Mouse (Mus musculus): ENCODE measurements around the gene Gm49366. TPM values are rescaled to one million over a fixed set of nuclear protein-coding genes. Genes with fewer than 3 reads are reported as not detected.
"Not testable (repeated sequence)": the region's sequence is repeated elsewhere in the genome, so short reads cannot be mapped to it uniquely, and the experiment has no call there.

The Gm49366 gene
- polyA plus RNA-seq (2012; rRNA removed): 0.35 TPM in 1 of 2 replicates, not detected in the other

DNA sequence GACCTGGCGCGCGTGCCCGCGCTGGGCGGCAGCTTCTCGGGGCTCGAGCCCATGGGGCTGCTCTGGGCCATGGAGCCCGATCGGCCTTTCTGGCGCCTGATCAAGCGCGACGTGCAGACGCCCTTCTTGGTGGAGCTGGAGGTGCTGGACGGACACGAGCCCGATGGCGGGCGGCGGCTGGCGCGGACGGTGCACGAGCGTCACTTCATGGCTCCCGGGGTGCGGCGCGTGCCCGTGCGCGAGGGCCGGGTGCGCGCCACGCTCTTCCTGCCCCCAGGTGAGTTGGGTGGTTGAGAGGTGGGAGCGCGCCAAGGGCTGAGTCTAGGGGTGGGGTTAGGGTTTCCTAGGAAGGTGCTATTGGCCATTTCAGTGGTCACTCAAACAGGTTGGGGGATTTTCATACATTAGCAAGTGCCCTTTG is at the start of gene Gm49366:
Gene Gm49366, plus strand, starts transcription at position 245 of the 421 bp plus-strand sequence.
- 3% methylated on average over 39 of the region's 39 CpGs for WGBS

GRCm38 (mm10) chr12:83989378-83989777 is 49.4 kb upstream of the Gm49366 start:
- TF ChIP-seq CTCF (conservative IDR thresholded peaks at IDR 0.05; ENCODE audit: insufficient read depth, insufficient read length, low read depth, low read length) (no peak), POLR2A (IDR thresholded peaks at IDR 0.05; ENCODE audit: low read depth, low read length) (no peak)
- no peaks in the 10 kb centered on the region; the same call in 1 of the 2 replicates for H3K4me1 ChIP-seq (ENCODE audit: control insufficient read depth, insufficient read depth, low read length)
- no peak for DNase-seq
- WGBS: 97% methylated on average over 4 of the region's 4 CpGs
- H3K27me3 ChIP-seq (replicated peaks; ENCODE audit: control insufficient read depth, insufficient read depth, low read length): no peaks in the 10 kb centered on the region
- H3K36me3 ChIP-seq (ENCODE audit: control insufficient read depth, insufficient read depth, low read length): no peaks in the 10 kb centered on the region
- H3K4me3 ChIP-seq (ENCODE audit: insufficient read depth, low read depth, low read length): no peak overlapping the region
- H3K27ac ChIP-seq (ENCODE audit: insufficient read depth, low read depth, low read length): no peak overlapping the region

More for the DNA sequence above, at the start of gene Gm49366:
- H3K27me3 ChIP-seq (replicated peaks; ENCODE audit: control insufficient read depth, insufficient read depth, low read length); H3K36me3 ChIP-seq (ENCODE audit: control insufficient read depth, insufficient read depth, low read length): not testable (repeated sequence)
- peaks cover 17% of the 10 kb centered on the region; the same call in 1 of the 2 replicates for H3K4me1 ChIP-seq (ENCODE audit: control insufficient read depth, insufficient read depth, low read length)
- peak within 1 kb of the TSS; percentile 72 for H3K4me3 ChIP-seq (ENCODE audit: insufficient read depth, low read depth, low read length)
- DNase-seq: peak; percentile 77
- H3K27ac ChIP-seq (ENCODE audit: insufficient read depth, low read depth, low read length): peak within 1 kb of the TSS; percentile 82

GRCm38 (mm10) chr12:83997221-83997620 is 41.5 kb upstream of the Gm49366 start:
- no peak overlapping the region for H3K27ac ChIP-seq (ENCODE audit: insufficient read depth, low read depth, low read length)
- WGBS: 49% methylated on average over 2 of the region's 2 CpGs
- H3K4me3 ChIP-seq (ENCODE audit: insufficient read depth, low read depth, low read length): no peak overlapping the region
- H3K4me1 ChIP-seq (ENCODE audit: control insufficient read depth, insufficient read depth, low read length): peaks cover 4% of the 10 kb centered on the region; the same call in 1 of the 2 replicates
- TF ChIP-seq CTCF (conservative IDR thresholded peaks at IDR 0.05; ENCODE audit: insufficient read depth, insufficient read length, low read depth, low read length) (no peak), POLR2A (IDR thresholded peaks at IDR 0.05; ENCODE audit: low read depth, low read length) (no peak)
- no peaks in the 10 kb centered on the region for H3K36me3 ChIP-seq (ENCODE audit: control insufficient read depth, insufficient read depth, low read length)
- DNase-seq: no peak
- H3K27me3 ChIP-seq (replicated peaks; ENCODE audit: control insufficient read depth, insufficient read depth, low read length): no peaks in the 10 kb centered on the region

DNA sequence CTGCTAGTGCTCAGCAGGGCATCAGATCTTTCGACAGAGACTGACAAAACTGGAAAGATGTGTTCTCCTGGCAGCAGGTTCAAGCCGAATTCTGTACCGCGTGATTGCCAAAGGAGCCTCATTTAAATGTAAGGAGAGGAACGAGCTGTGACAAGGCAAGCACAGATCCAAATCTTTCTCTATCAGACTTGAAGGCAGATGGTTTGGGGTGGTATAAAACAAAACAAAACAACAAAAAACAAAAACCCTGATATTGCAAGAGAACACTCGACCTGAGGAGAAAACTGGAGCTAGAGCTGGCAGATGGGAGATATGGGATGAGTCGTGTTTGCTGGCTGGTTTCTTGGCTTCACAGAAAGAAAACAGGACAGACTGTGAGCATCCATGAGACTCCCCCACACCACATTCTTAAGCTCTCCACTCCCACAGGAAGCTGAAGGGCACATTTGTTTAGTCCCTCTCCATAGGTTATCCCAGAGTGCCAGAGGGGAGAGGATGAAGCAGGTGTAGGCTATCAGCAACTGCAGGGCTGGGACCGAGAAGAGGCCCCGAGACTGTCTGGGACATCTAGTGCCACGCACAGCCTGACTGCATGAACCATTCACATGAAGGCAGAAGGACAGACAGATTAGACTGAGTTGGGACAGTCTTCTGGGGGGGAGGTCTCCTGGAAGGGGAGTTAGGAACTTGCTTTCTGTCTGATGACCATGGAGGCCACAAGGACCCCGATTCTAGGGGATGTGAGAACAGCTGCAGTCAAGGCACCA is 40.2 kb upstream of the Gm49366 start:
- TF ChIP-seq CTCF (conservative IDR thresholded peaks at IDR 0.05; ENCODE audit: insufficient read depth, insufficient read length, low read depth, low read length) (no peak), POLR2A (IDR thresholded peaks at IDR 0.05; ENCODE audit: low read depth, low read length) (no peak)
- no peaks in the 10 kb centered on the region for H3K36me3 ChIP-seq (ENCODE audit: control insufficient read depth, insufficient read depth, low read length)
- 36% methylated on average over 11 of the region's 11 CpGs for WGBS
- no peaks in the 10 kb centered on the region for H3K27me3 ChIP-seq (replicated peaks; ENCODE audit: control insufficient read depth, insufficient read depth, low read length)
- no peak for DNase-seq
- no peak overlapping the region for H3K4me3 ChIP-seq (ENCODE audit: insufficient read depth, low read depth, low read length)
- peaks cover 4% of the 10 kb centered on the region; the same call in 1 of the 2 replicates for H3K4me1 ChIP-seq (ENCODE audit: control insufficient read depth, insufficient read depth, low read length)
- no peak overlapping the region for H3K27ac ChIP-seq (ENCODE audit: insufficient read depth, low read depth, low read length)

DNA sequence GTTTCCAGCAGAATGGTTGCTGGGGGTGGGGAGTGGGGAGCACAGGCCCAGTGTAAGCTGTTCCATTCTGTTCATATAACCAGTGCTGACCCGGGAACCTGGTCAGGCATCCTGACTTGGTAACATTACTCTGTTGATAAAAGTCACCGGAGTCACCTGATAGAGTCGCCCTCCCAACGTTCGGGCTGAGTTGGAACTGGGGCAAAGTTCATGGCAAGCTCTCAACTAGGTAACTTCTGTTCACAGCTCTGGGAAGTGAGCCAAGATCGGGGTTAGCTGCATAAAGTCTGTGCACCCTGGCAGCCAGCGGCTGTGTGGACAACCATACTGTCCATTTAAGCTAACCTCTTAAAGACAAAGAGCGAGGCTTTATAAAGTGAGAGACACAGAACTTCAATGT is 39.5 kb upstream of the Gm49366 start:
- H3K4me3 ChIP-seq (ENCODE audit: insufficient read depth, low read depth, low read length); H3K27me3 ChIP-seq (replicated peaks; ENCODE audit: control insufficient read depth, insufficient read depth, low read length); H3K36me3 ChIP-seq (ENCODE audit: control insufficient read depth, insufficient read depth, low read length); H3K4me1 ChIP-seq (ENCODE audit: control insufficient read depth, insufficient read depth, low read length); H3K27ac ChIP-seq (ENCODE audit: insufficient read depth, low read depth, low read length): not testable (repeated sequence)
- DNase-seq: peak; percentile 96
- WGBS: 19% methylated on average over 8 of the region's 8 CpGs

- 30% methylated on average over 3 of the region's 3 CpGs for WGBS
- no peaks in the 10 kb centered on the region for H3K36me3 ChIP-seq (ENCODE audit: control insufficient read depth, insufficient read depth, low read length)
- peaks cover 4% of the 10 kb centered on the region; the same call in 1 of the 2 replicates for H3K4me1 ChIP-seq (ENCODE audit: control insufficient read depth, insufficient read depth, low read length)
- no peak overlapping the region for H3K27ac ChIP-seq (ENCODE audit: insufficient read depth, low read depth, low read length)
- TF ChIP-seq POLR2A (IDR thresholded peaks at IDR 0.05; ENCODE audit: low read depth, low read length) (no peak), CTCF (conservative IDR thresholded peaks at IDR 0.05; ENCODE audit: insufficient read depth, insufficient read length, low read depth, low read length) (no peak)
- H3K4me3 ChIP-seq (ENCODE audit: insufficient read depth, low read depth, low read length): no peak overlapping the region
- H3K27me3 ChIP-seq (replicated peaks; ENCODE audit: control insufficient read depth, insufficient read depth, low read length): no peaks in the 10 kb centered on the region
- DNase-seq: no peak
Observed at GRCm38 (mm10) chr12:84000418-84000817, 38.3 kb upstream of the Gm49366 start.

DNA sequence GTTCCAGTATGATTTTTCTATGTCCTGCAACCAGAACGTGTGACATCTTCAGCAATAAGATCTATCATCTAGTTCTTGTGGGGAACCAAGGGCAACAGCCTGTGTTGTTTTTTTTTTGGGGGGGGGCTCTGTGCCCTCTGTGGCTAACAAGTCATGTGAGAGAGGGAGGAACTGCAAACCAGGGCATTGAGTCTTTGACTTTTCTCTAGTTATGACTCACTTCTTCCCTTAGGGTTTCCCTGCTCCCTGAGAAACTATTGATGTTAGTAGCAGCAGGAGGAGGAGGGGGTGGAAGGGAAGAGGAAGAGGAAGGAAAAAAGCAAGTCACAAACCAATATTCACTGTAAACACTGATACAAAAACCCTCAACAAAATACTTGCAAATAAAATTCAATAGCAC is 34.9 kb upstream of the Gm49366 start:
- Histone ChIP-seq H3K4me3 (ENCODE audit: insufficient read depth, low read depth, low read length) (no peak overlapping the region), H3K27me3 (replicated peaks; ENCODE audit: control insufficient read depth, insufficient read depth, low read length) (no peaks in the 10 kb centered on the region), H3K4me1 (ENCODE audit: control insufficient read depth, insufficient read depth, low read length) (peaks cover 7% of the 10 kb centered on the region; the same call in 1 of the 2 replicates), H3K36me3 (ENCODE audit: control insufficient read depth, insufficient read depth, low read length) (no peaks in the 10 kb centered on the region), H3K27ac (ENCODE audit: insufficient read depth, low read depth, low read length) (no peak overlapping the region)
- WGBS: 76% methylated on average over 1 of the region's 1 CpGs
- no peak for DNase-seq
- TF ChIP-seq CTCF (conservative IDR thresholded peaks at IDR 0.05; ENCODE audit: insufficient read depth, insufficient read length, low read depth, low read length) (no peak), POLR2A (IDR thresholded peaks at IDR 0.05; ENCODE audit: low read depth, low read length) (no peak)
